ENCODE assay signal across 8 mouse cellular contexts in the genomic region with DNA sequence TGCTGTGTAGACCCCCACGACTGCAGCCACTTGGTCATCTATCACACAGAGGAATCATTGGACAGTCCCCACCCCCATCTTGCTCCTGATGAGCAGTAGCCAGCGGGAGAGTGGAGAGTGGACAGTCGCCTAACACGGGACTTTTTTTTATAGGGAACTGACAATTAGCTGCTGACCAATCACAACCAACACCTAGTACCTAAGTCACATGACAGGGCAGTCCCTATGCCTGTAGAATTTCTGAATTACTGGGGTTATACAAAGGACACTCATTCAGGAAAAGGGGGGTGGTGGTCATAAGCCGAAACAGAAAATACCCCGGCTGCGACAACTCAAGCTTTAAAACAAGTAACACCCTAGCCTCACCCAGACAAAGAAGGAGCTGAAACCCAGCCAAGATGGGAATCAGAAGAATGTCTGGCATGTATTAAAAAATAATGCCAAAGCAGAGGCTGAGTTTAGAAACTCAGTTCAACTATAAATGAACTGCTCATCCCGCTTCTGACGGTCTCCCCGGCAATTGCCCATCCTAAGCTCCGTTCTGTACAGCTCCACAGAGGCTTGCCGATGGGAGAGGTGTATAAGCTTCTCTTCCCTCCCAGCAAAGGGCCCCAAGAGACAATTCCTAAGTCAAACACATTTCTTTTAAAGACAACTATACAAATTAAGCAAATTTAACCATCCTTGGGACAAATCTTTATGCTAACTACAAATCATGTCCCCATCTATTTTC.
DNase-seq lines count a peak whose midpoint lies in the region; ATAC-seq lines count a peak whose summit lies in the region.

No protein-coding gene starts in this region.

- no peak overlapping the region; the same call in 1 of the 2 replicates for H3K9ac ChIP-seq in forebrain, embryonic 15.5 days (replicated peaks)
- no peak overlapping the region for H3K9ac ChIP-seq in hindbrain, embryonic 16.5 days (ENCODE audit: low read depth, low read length)
- H3K9ac ChIP-seq in lung, embryonic 15.5 days, result peak overlapping the region; percentile 19; the same call in 1 of the 2 replicates

- peak overlapping the region; percentile 27 for H3K4me3 ChIP-seq in forebrain, embryonic 15.5 days
- peak overlapping the region; percentile 24 for H3K4me3 ChIP-seq in hindbrain, embryonic 16.5 days (ENCODE audit: low read length)
- peak overlapping the region; percentile 32 for H3K4me3 ChIP-seq in lung, embryonic 15.5 days

- WGBS in forebrain, embryonic 15.5 days, result 32% methylated on average over 12 of the region's 12 CpGs
- 56% methylated on average over 12 of the region's 12 CpGs for WGBS in hindbrain, embryonic 16.5 days
- 35% methylated on average over 12 of the region's 12 CpGs for WGBS in lung, embryonic 15.5 days

- no peaks in the 10 kb centered on the region for H3K9me3 ChIP-seq in forebrain, embryonic 15.5 days
- no peaks in the 10 kb centered on the region for H3K9me3 ChIP-seq in hindbrain, embryonic 16.5 days (ENCODE audit: control insufficient read depth, low read length)
- no peaks in the 10 kb centered on the region for H3K9me3 ChIP-seq in lung, embryonic 15.5 days

- no peaks in the 10 kb centered on the region for H3K27me3 ChIP-seq in forebrain, embryonic 15.5 days
- no peaks in the 10 kb centered on the region for H3K27me3 ChIP-seq in hindbrain, embryonic 16.5 days (replicated peaks; ENCODE audit: control insufficient read depth, insufficient read depth, low read length)
- no peaks in the 10 kb centered on the region for H3K27me3 ChIP-seq in lung, embryonic 15.5 days

- peak overlapping the region; percentile 41 for H3K4me2 ChIP-seq in forebrain, embryonic 15.5 days (replicated peaks)
- peak overlapping the region; percentile 46 for H3K4me2 ChIP-seq in hindbrain, embryonic 16.5 days (ENCODE audit: low read length)
- peak overlapping the region; percentile 47 for H3K4me2 ChIP-seq in lung, embryonic 15.5 days

- ATAC-seq in forebrain, embryonic 15.5 days (replicated peaks), result peak; percentile 58
- ATAC-seq in hindbrain, embryonic 16.5 days, result peak; percentile 68
- ATAC-seq in lung, embryonic 15.5 days (ENCODE audit: borderline replicate concordance, extremely low read depth, low FRiP score, low TSS enrichment), result peak; percentile 88
- ATAC-seq in neutrophil, adult 5-6 weeks (ENCODE audit: extremely low read depth, insufficient number of reproducible peaks, low FRiP score, poor library complexity, severe bottlenecking), result peak; percentile 69; the same call in 1 of the 2 replicates

- DNase-seq in right cerebral cortex, postnatal 4 days, result peak; percentile 2
- no peak for DNase-seq in right cerebral cortex, postnatal 36 days (ENCODE audit: low spot score in 2 of 2)
- peak; percentile 49 for DNase-seq in brain, adult 2 months (ENCODE audit: low read depth, low spot score)
- DNase-seq in T-cell, adult 2 months (ENCODE audit: low spot score), result no peak

- peaks cover 5% of the 10 kb centered on the region; the same call in 1 of the 2 replicates for H3K4me1 ChIP-seq in forebrain, embryonic 15.5 days
- no peaks in the 10 kb centered on the region for H3K4me1 ChIP-seq in hindbrain, embryonic 16.5 days (ENCODE audit: control insufficient read depth, insufficient read depth, low read depth, low read length)
- H3K4me1 ChIP-seq in lung, embryonic 15.5 days, result no peaks in the 10 kb centered on the region

- H3K36me3 ChIP-seq in forebrain, embryonic 15.5 days, result no peaks in the 10 kb centered on the region
- H3K36me3 ChIP-seq in hindbrain, embryonic 16.5 days (ENCODE audit: control insufficient read depth, insufficient read depth, low read length), result no peaks in the 10 kb centered on the region
- no peaks in the 10 kb centered on the region for H3K36me3 ChIP-seq in lung, embryonic 15.5 days

- H3K27ac ChIP-seq in forebrain, embryonic 15.5 days (replicated peaks), result no peak overlapping the region
- no peak overlapping the region for H3K27ac ChIP-seq in hindbrain, embryonic 16.5 days (ENCODE audit: low read depth, low read length)
- peak overlapping the region; percentile 61 for H3K27ac ChIP-seq in lung, embryonic 15.5 days

Comparison
In these comparisons a context has a peak if more than half of its experiments do, and no peak if none do; other contexts are left out.
1. DNase-seq: peak in right cerebral cortex, postnatal 4 days (single experiment) and brain, adult 2 months (single experiment); none in right cerebral cortex, postnatal 36 days (0 of 2) and T-cell, adult 2 months (single experiment).
2. Peak in every context shown above with its lines, with median percentiles within 50 percentile points of each other: ATAC-seq, H3K4me2 ChIP-seq and H3K4me3 ChIP-seq.